26 mouse cellular contexts compared by ENCODE assay signal in the genomic region with DNA sequence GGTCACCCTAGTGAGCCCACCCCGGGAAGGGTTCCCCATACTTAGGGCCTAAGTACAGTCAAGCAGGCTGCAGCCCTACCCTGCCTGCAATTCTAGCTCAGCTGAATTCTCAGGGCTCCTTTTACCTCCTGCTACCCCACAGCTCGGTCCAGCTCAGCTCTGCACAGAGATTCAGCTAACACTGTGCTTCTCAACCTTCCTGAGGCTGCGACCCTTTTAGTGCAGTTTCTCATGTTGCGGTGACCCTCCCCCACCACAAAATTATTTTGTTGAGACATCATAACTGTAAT. TPM values are rescaled to one million over a fixed set of nuclear protein-coding genes. Genes with fewer than 3 reads are reported as not detected.
DNase-seq lines count a peak whose midpoint lies in the region; ATAC-seq and TF ChIP-seq lines count a peak whose summit lies in the region.
"Had no signal": no experiment of that assay in that cellular context is flagged by ENCODE, and none has a peak within 500 bp of the region (broad histone marks: within the 10 kb centered on the region; RNA-seq: fewer than 3 reads in every experiment).

No protein-coding gene starts in this region.

- no peaks in the 10 kb centered on the region for H3K9me3 ChIP-seq in ES-E14 (ENCODE audit: control insufficient read depth, insufficient read depth, low read depth, low read length)
- no peaks in the 10 kb centered on the region for H3K9me3 ChIP-seq in embryonic facial prominence, embryonic 13.5 days
- no peaks in the 10 kb centered on the region for H3K9me3 ChIP-seq in liver, embryonic 13.5 days (replicated peaks)
- no peaks in the 10 kb centered on the region for H3K9me3 ChIP-seq in hindbrain, embryonic 10.5 days
- H3K9me3 ChIP-seq: forebrain, embryonic 12.5 days; heart, embryonic 15.5 days had no signal

- H3K9ac ChIP-seq in ES-E14 (ENCODE audit: insufficient read depth, low read depth, low read length, poor library complexity, severe bottlenecking) = peak overlapping the region; percentile 41; the same call in 1 of the 2 replicates
- H3K9ac ChIP-seq in embryonic facial prominence, embryonic 13.5 days = 0 out of 2 replicates have a peak overlapping the region, but pooled peaks have one; percentile 32
- H3K9ac ChIP-seq in liver, embryonic 13.5 days = no peak overlapping the region
- H3K9ac ChIP-seq: forebrain, embryonic 12.5 days; heart, embryonic 15.5 days; lung, embryonic 14.5 days had no signal

- no peak overlapping the region for H3K4me2 ChIP-seq in embryonic facial prominence, embryonic 13.5 days
- no peak overlapping the region for H3K4me2 ChIP-seq in liver, embryonic 13.5 days
- H3K4me2 ChIP-seq: forebrain, embryonic 12.5 days; heart, embryonic 15.5 days; lung, embryonic 14.5 days had no signal

- in situ Hi-C loops in ES-E14 (cut with MboI; ENCODE audit: low sequenced_read_pairs in 2 of 2, unreplicated experiment in 2 of 2) = no loop called here

- no peak for DNase-seq in layer of hippocampus, adult 2 months (ENCODE audit: low spot score in 2 of 2)
- no peak for DNase-seq in layer of hippocampus, postnatal 10 days (ENCODE audit: low spot score in 2 of 2)
- no peak for DNase-seq in ES-E14 (ENCODE audit: low read depth, low spot score)
- no peak for DNase-seq in liver, embryonic 13.5 days
- no peak for DNase-seq in hindbrain, embryonic 10.5 days (ENCODE audit: low spot score)
- no peak for DNase-seq in lung, postnatal 36 days
- DNase-seq: adrenal gland, postnatal 14 days; cerebellum, adult 9-11 months; gastrocnemius, postnatal 25 days; kidney, adult 8-10 months; left cerebral cortex, postnatal 4 days; lung, embryonic 14.5 days; lung, postnatal 4 days; retina, postnatal 1 day; right cerebral cortex, postnatal 4 days had no signal

- H3K27me3 ChIP-seq in embryonic facial prominence, embryonic 13.5 days = no peaks in the 10 kb centered on the region
- no peaks in the 10 kb centered on the region for H3K27me3 ChIP-seq in liver, embryonic 13.5 days
- no peaks in the 10 kb centered on the region for H3K27me3 ChIP-seq in hindbrain, embryonic 10.5 days (ENCODE audit: insufficient read depth, poor library complexity, severe bottlenecking)
- H3K27me3 ChIP-seq: forebrain, embryonic 12.5 days; heart, embryonic 15.5 days had no signal

- peak overlapping the region; percentile 52 for H3K27ac ChIP-seq in layer of hippocampus, adult 2 months
- peak overlapping the region; percentile 38; the same call in 1 of the 2 replicates for H3K27ac ChIP-seq in ES-E14 (ENCODE audit: insufficient read depth, low read depth, low read length, poor library complexity, severe bottlenecking)
- no peak overlapping the region for H3K27ac ChIP-seq in embryonic facial prominence, embryonic 13.5 days
- H3K27ac ChIP-seq in liver, embryonic 13.5 days = peak overlapping the region; percentile 13; the same call in 1 of the 2 replicates
- H3K27ac ChIP-seq in hindbrain, embryonic 10.5 days = no peak overlapping the region
- H3K27ac ChIP-seq: forebrain, embryonic 12.5 days; heart, embryonic 15.5 days; stomach, postnatal 0 days had no signal

- no peaks in the 10 kb centered on the region for H3K36me3 ChIP-seq in ES-E14 (ENCODE audit: control insufficient read depth, insufficient read depth, low read length, poor library complexity, severe bottlenecking)
- H3K36me3 ChIP-seq in embryonic facial prominence, embryonic 13.5 days = no peaks in the 10 kb centered on the region
- no peaks in the 10 kb centered on the region for H3K36me3 ChIP-seq in liver, embryonic 13.5 days
- no peaks in the 10 kb centered on the region for H3K36me3 ChIP-seq in hindbrain, embryonic 10.5 days
- H3K36me3 ChIP-seq: forebrain, embryonic 12.5 days; heart, embryonic 15.5 days had no signal

- peaks cover 31 to 45% of the 10 kb centered on the region in 2 experiments for H3K4me1 ChIP-seq in ES-E14 (ENCODE audit: control insufficient read depth in 2 of 2, insufficient read depth in 2 of 2, low read length in 2 of 2, poor library complexity in 1 of 2)
- H3K4me1 ChIP-seq in embryonic facial prominence, embryonic 13.5 days = peaks cover 52% of the 10 kb centered on the region
- H3K4me1 ChIP-seq in liver, embryonic 13.5 days (replicated peaks) = peaks cover 33% of the 10 kb centered on the region
- H3K4me1 ChIP-seq in hindbrain, embryonic 10.5 days (replicated peaks) = peaks cover 34% of the 10 kb centered on the region

- TF ChIP-seq CTCF in layer of hippocampus, adult 2 months (conservative IDR thresholded peaks at IDR 0.05) = no peak

- WGBS in embryonic facial prominence, embryonic 13.5 days = 47% methylated on average over 4 of the region's 4 CpGs
- WGBS in liver, embryonic 13.5 days (ENCODE audit: insufficient replicate concordance) = 67% methylated on average over 4 of the region's 4 CpGs
- 71% methylated on average over 4 of the region's 4 CpGs for WGBS in hindbrain, embryonic 10.5 days

- ATAC-seq in embryonic facial prominence, embryonic 13.5 days (ENCODE audit: insufficient number of reproducible peaks, insufficient read depth, low FRiP score, low TSS enrichment, low read depth) = no peak
- peak; percentile 6; the same call in 1 of the 2 replicates for ATAC-seq in liver, embryonic 13.5 days (ENCODE audit: low read depth)
- ATAC-seq: activated CD4-positive, CD25-positive, alpha-beta regulatory T cell, adult 4 months; hindbrain, postnatal 0 days; midbrain, embryonic 16.5 days had no signal

- no peak overlapping the region for H3K4me3 ChIP-seq in layer of hippocampus, adult 2 months
- no peak overlapping the region for H3K4me3 ChIP-seq in ES-E14 (ENCODE audit: insufficient read depth in 1 of 2, low read depth in 1 of 2, low read length in 2 of 2, poor library complexity in 1 of 2, severe bottlenecking in 1 of 2)
- H3K4me3 ChIP-seq in embryonic facial prominence, embryonic 13.5 days = no peak overlapping the region
- no peak overlapping the region for H3K4me3 ChIP-seq in liver, embryonic 13.5 days (replicated peaks)
- H3K4me3 ChIP-seq in hindbrain, embryonic 10.5 days = no peak overlapping the region
- H3K4me3 ChIP-seq: forebrain, embryonic 12.5 days; heart, embryonic 15.5 days had no signal

TF ChIP-seq in ES-E14, 5 proteins besides CTCF, POLR2A, EP300 and RAD21:
- TF ChIP-seq ZNF384 (IDR thresholded peaks at IDR 0.05; ENCODE audit: low read depth, low read length) = no peak
- no peak for TF ChIP-seq HCFC1 (IDR thresholded peaks at IDR 0.05; ENCODE audit: borderline replicate concordance, insufficient read depth, low read length)
- no peak for TF ChIP-seq ZC3H11A (IDR thresholded peaks at IDR 0.05; ENCODE audit: borderline replicate concordance, low read depth, low read length)
- TF ChIP-seq MAFK (IDR thresholded peaks at IDR 0.05; ENCODE audit: insufficient read depth, low read depth, low read length) = no peak
- TF ChIP-seq CHD2 (IDR thresholded peaks at IDR 0.05; ENCODE audit: low read depth, low read length) = no peak

RNA-seq across cellular contexts. Expression of a gene that starts 12.7 kb away (rescaled TPM):
- 100 to 1,000 TPM; 138 to 141 TPM for total RNA-seq in layer of hippocampus, adult 2 months (2021)
- total RNA-seq in layer of hippocampus, postnatal 10 days (2021) = 10 to 100 TPM; 77.8 to 96.3 TPM
- total RNA-seq in ES-E14 (2012; rRNA removed) = 28.5 and 35.5 TPM in 2 replicates
- 28.3 and 31.2 TPM in 2 replicates for polyA plus RNA-seq in embryonic facial prominence, embryonic 13.5 days (2015; fragmentation: Nextera tagmentation; extraction: Ambion mirVana)
- polyA plus RNA-seq in liver, embryonic 13.5 days (2015; fragmentation: Nextera tagmentation; extraction: Ambion mirVana) = 3.2 and 5.5 TPM in 2 replicates
- 10.9 and 16.0 TPM in 2 replicates for polyA plus RNA-seq in hindbrain, embryonic 10.5 days (2016; fragmentation: Nextera tagmentation; extraction: Ambion mirVana)
- polyA plus RNA-seq: activated CD4-positive, CD25-positive, alpha-beta regulatory T cell, adult 4 months had no signal

RNA-seq across cellular contexts. Expression of a gene that starts 26.8 kb away (rescaled TPM):
- under 1 TPM; 0.61 to 0.77 TPM for total RNA-seq in layer of hippocampus, adult 2 months (2021)
- total RNA-seq in layer of hippocampus, postnatal 10 days (2021) = under 1 TPM; 0.65 to 0.89 TPM
- total RNA-seq in ES-E14 (2012; rRNA removed) = 0.48 TPM in 1 of 2 replicates, not detected in the other
- 0.32 TPM in 1 of 2 replicates, not detected in the other for polyA plus RNA-seq in embryonic facial prominence, embryonic 13.5 days (2015; fragmentation: Nextera tagmentation; extraction: Ambion mirVana)
- not detected in 2 replicates for polyA plus RNA-seq in liver, embryonic 13.5 days (2015; fragmentation: Nextera tagmentation; extraction: Ambion mirVana)
- 1.3 TPM in 1 of 2 replicates, not detected in the other for polyA plus RNA-seq in hindbrain, embryonic 10.5 days (2016; fragmentation: Nextera tagmentation; extraction: Ambion mirVana)
- total RNA-seq: adrenal gland, postnatal 14 days; gastrocnemius, postnatal 25 days; heart, adult 8-10 months; hematopoietic stem cell, adult 5-6 weeks had no signal
- polyA plus RNA-seq: activated CD4-positive, CD25-positive, alpha-beta regulatory T cell, adult 4 months; C2C12; frontal cortex, adult 2 months; lung, embryonic 14.5 days; stomach, postnatal 0 days had no signal

Comparison
In these comparisons a context has a peak if more than half of its experiments do, and no peak if none do; other contexts are left out.
1. H3K27ac ChIP-seq: peak in layer of hippocampus, adult 2 months (single experiment), ES-E14 (single experiment) and liver, embryonic 13.5 days (single experiment); none in embryonic facial prominence, embryonic 13.5 days (single experiment) and hindbrain, embryonic 10.5 days (single experiment).